9 mouse cellular contexts compared by ENCODE assay signal in genomic region chr11:101815103-101816085, GRCm38 (mm10). TPM values are rescaled to one million over a fixed set of nuclear protein-coding genes. Genes with fewer than 3 reads are reported as not detected.
DNase-seq lines count a peak whose midpoint lies in the region; ATAC-seq and TF ChIP-seq lines count a peak whose summit lies in the region.
"Had no signal": no experiment of that assay in that cellular context is flagged by ENCODE, and none has a peak within 500 bp of the region (broad histone marks: within the 10 kb centered on the region; RNA-seq: fewer than 3 reads in every experiment).

No protein-coding gene starts in this region.

- 16% methylated on average over 22 of the region's 22 CpGs for WGBS in heart, embryonic 10.5 days
- 12% methylated on average over 22 of the region's 22 CpGs for WGBS in hindbrain, embryonic 16.5 days
- 21% methylated on average over 22 of the region's 22 CpGs for WGBS in midbrain, embryonic 13.5 days

- TF ChIP-seq CTCF in layer of hippocampus, adult 2 months (conservative IDR thresholded peaks at IDR 0.05), result no peak; the same call in none of the 2 replicates

- H3K27ac ChIP-seq in heart, embryonic 10.5 days, result peak overlapping the region; percentile 72
- H3K27ac ChIP-seq in hindbrain, embryonic 16.5 days (ENCODE audit: low read depth, low read length), result no peak overlapping the region
- H3K27ac ChIP-seq in midbrain, embryonic 13.5 days, result no peak overlapping the region
- H3K27ac ChIP-seq in layer of hippocampus, adult 2 months, result no peak overlapping the region

- peaks cover 5% of the 10 kb centered on the region for H3K27me3 ChIP-seq in heart, embryonic 10.5 days (ENCODE audit: insufficient read depth, poor library complexity, severe bottlenecking)
- H3K27me3 ChIP-seq in hindbrain, embryonic 16.5 days (replicated peaks; ENCODE audit: control insufficient read depth, insufficient read depth, low read length), result peaks cover 4% of the 10 kb centered on the region
- H3K27me3 ChIP-seq in midbrain, embryonic 13.5 days, result peaks cover 14% of the 10 kb centered on the region

- no peaks in the 10 kb centered on the region; the same call in 1 of the 2 replicates for H3K9me3 ChIP-seq in heart, embryonic 10.5 days
- no peaks in the 10 kb centered on the region for H3K9me3 ChIP-seq in hindbrain, embryonic 16.5 days (ENCODE audit: control insufficient read depth, low read length)
- no peaks in the 10 kb centered on the region for H3K9me3 ChIP-seq in midbrain, embryonic 13.5 days

- peak overlapping the region; percentile 27; the same call in 1 of the 2 replicates for H3K9ac ChIP-seq in hindbrain, embryonic 16.5 days (ENCODE audit: low read depth, low read length)
- no peak overlapping the region for H3K9ac ChIP-seq in midbrain, embryonic 13.5 days (replicated peaks)

- H3K4me2 ChIP-seq in hindbrain, embryonic 16.5 days (ENCODE audit: low read length), result peak overlapping the region; percentile 52
- H3K4me2 ChIP-seq in midbrain, embryonic 13.5 days (replicated peaks), result peak overlapping the region; percentile 51; the same call in 1 of the 2 replicates

- no peaks in the 10 kb centered on the region for H3K36me3 ChIP-seq in heart, embryonic 10.5 days
- H3K36me3 ChIP-seq in hindbrain, embryonic 16.5 days (ENCODE audit: control insufficient read depth, insufficient read depth, low read length), result no peaks in the 10 kb centered on the region
- H3K36me3 ChIP-seq in midbrain, embryonic 13.5 days, result no peaks in the 10 kb centered on the region

- 0 out of 2 replicates have a peak, but pooled peaks have one; percentile 16 for ATAC-seq in hindbrain, embryonic 16.5 days
- ATAC-seq in midbrain, embryonic 13.5 days, result no peak

- DNase-seq in heart, embryonic 10.5 days (ENCODE audit: low spot score), result no peak
- no peak for DNase-seq in heart, adult 9 months (ENCODE audit: low spot score in 2 of 2)
- DNase-seq in embryo, embryonic 10.5 days (ENCODE audit: low spot score), result peak; percentile 82
- no peak for DNase-seq in right cerebral cortex, postnatal 14 days
- DNase-seq in layer of hippocampus, adult 2 months (ENCODE audit: low spot score in 2 of 2), result no peak
- no peak for DNase-seq in adrenal gland, postnatal 36 days

- H3K4me1 ChIP-seq in heart, embryonic 10.5 days, result peaks cover 26% of the 10 kb centered on the region
- peaks cover 11% of the 10 kb centered on the region for H3K4me1 ChIP-seq in hindbrain, embryonic 16.5 days (ENCODE audit: control insufficient read depth, insufficient read depth, low read depth, low read length)
- H3K4me1 ChIP-seq in midbrain, embryonic 13.5 days (replicated peaks), result peaks cover 16% of the 10 kb centered on the region

- peak overlapping the region; percentile 41 for H3K4me3 ChIP-seq in heart, embryonic 10.5 days
- no peak overlapping the region for H3K4me3 ChIP-seq in hindbrain, embryonic 16.5 days (ENCODE audit: low read length)
- H3K4me3 ChIP-seq in midbrain, embryonic 13.5 days (replicated peaks), result no peak overlapping the region
- no peak overlapping the region for H3K4me3 ChIP-seq in layer of hippocampus, adult 2 months
- H3K4me3 ChIP-seq: myocyte had no signal

RNA-seq across cellular contexts. Expression of gene Etv4, which starts 30.2 kb away (rescaled TPM):
- 9.4 and 10.8 TPM in 2 replicates for polyA plus RNA-seq in heart, embryonic 10.5 days (2016; fragmentation: Nextera tagmentation; extraction: Ambion mirVana)
- 21.7 and 21.8 TPM in 2 replicates for polyA plus RNA-seq in hindbrain, embryonic 16.5 days (2015; fragmentation: Nextera tagmentation; extraction: Ambion mirVana)
- polyA plus RNA-seq in midbrain, embryonic 13.5 days (2015; fragmentation: Nextera tagmentation; extraction: Ambion mirVana), result 1.9 and 4.1 TPM in 2 replicates
- 10 to 100 TPM; 10.1 to 10.7 TPM for total RNA-seq in layer of hippocampus, adult 2 months (2021)
- total RNA-seq in adrenal gland, postnatal 36 days (2021), result 1 to 10 TPM; 1.2 to 3.0 TPM
